Mouse (Mus musculus) myocyte (in vitro differentiated cells): ENCODE results near the gene Gpr61. TPM values are rescaled to one million over a fixed set of nuclear protein-coding genes. Genes with fewer than 3 reads are reported as not detected.

Source experiments
- H3K27me3 ChIP-seq: one replicate; pipeline ENCODE4 v1.6.1; 2011; ENCODE audit not compliant: control insufficient read depth, insufficient read depth, insufficient read length
- H3K36me3 ChIP-seq: one replicate; pipeline ENCODE4 v1.6.1; 2011; ENCODE audit not compliant: control insufficient read depth, insufficient read depth
- H3K4me2 ChIP-seq: one replicate; pipeline ENCODE4 v1.6.1; 2011; ENCODE audit warnings: low read depth, control low read depth
- H3K4me3 ChIP-seq: one replicate; pipeline ENCODE4 v1.5.1; 2011; ENCODE audit warnings: mild to moderate bottlenecking, control low read depth, moderate library complexity
- H3K79me2 ChIP-seq: one replicate; pipeline ENCODE4 v1.6.1; 2011; ENCODE audit not compliant: control insufficient read depth, insufficient read depth
- H3ac ChIP-seq: one replicate; pipeline ENCODE4 v1.6.1; 2011; ENCODE audit not compliant: control insufficient read depth, insufficient read length
- CEBPB ChIP-seq: IDR thresholded peaks from 2 replicates; pipeline ENCODE4 v1.6.1; 2011; ENCODE audit warnings: mild to moderate bottlenecking, moderate library complexity; ENCODE audit not compliant: poor library complexity, insufficient read depth, severe bottlenecking
- E2F4 ChIP-seq: IDR thresholded peaks from one replicate; pipeline ENCODE4 v1.6.1; 2011; ENCODE audit warnings: mild to moderate bottlenecking, control low read depth, moderate library complexity; ENCODE audit not compliant: insufficient read depth
- MAX ChIP-seq: IDR thresholded peaks from one replicate; pipeline ENCODE4 v1.6.1; 2011; ENCODE audit warnings: low read depth, mild to moderate bottlenecking, control low read depth
- MYOD1 ChIP-seq, 3 experiments: IDR thresholded peaks; one replicate each; pipeline ENCODE4 v1.6.1; 2011; ENCODE audit warnings: control low read depth in 2 of 3, low read depth in 2 of 3, mild to moderate bottlenecking in 2 of 3, moderate library complexity in 1 of 3; ENCODE audit not compliant: insufficient read length in 2 of 3, control insufficient read depth in 1 of 3
- MYOG ChIP-seq, 3 experiments: IDR thresholded peaks; one replicate each; pipeline ENCODE4 v1.6.1; 2011; ENCODE audit warnings: control low read depth in 2 of 3, low read depth in 2 of 3, mild to moderate bottlenecking in 2 of 3; ENCODE audit not compliant: insufficient read length in 2 of 3, control insufficient read depth in 1 of 3, insufficient read depth in 1 of 3
- POLR2A ChIP-seq: IDR thresholded peaks from one replicate; pipeline ENCODE4 v1.6.1; 2011; ENCODE audit warnings: low read depth, mild to moderate bottlenecking, control low read depth, moderate library complexity; ENCODE audit not compliant: insufficient read length
- POLR2AphosphoS2 ChIP-seq: IDR thresholded peaks from one replicate; pipeline ENCODE4 v1.6.1; 2011; ENCODE audit warnings: low read depth, control low read depth; ENCODE audit not compliant: insufficient read length
- REST ChIP-seq: IDR thresholded peaks from one replicate; pipeline ENCODE4 v1.6.1; 2011; ENCODE audit warnings: mild to moderate bottlenecking, control low read depth, moderate library complexity; ENCODE audit not compliant: insufficient read depth, insufficient read length
- SRF ChIP-seq: IDR thresholded peaks from one replicate; pipeline ENCODE4 v1.6.1; 2011; ENCODE audit warnings: low read depth; ENCODE audit not compliant: control insufficient read depth, insufficient read length
- TCF12 ChIP-seq: IDR thresholded peaks from one replicate; pipeline ENCODE4 v1.6.1; 2011; ENCODE audit warnings: mild to moderate bottlenecking, control low read depth; ENCODE audit not compliant: poor library complexity, insufficient read depth, severe bottlenecking
- TCF3 ChIP-seq: IDR thresholded peaks from one replicate; pipeline ENCODE4 v1.6.1; 2011; ENCODE audit warnings: low read depth, control low read depth; ENCODE audit not compliant: insufficient read length
- USF1 ChIP-seq: IDR thresholded peaks from one replicate; pipeline ENCODE4 v1.6.1; 2011; ENCODE audit warnings: low read depth, mild to moderate bottlenecking, control low read depth, moderate library complexity
- polyA plus RNA-seq: library from polyadenylated mRNA; unstranded; fragments of >200 nt; fragmentation: generic; extraction: Trizol; gene quantifications from one replicate; pipeline ENCODE4 v1.2.1, GENCODE M21; 2012; ENCODE audit warnings: missing spikeins

Gpr61 gene
- polyA plus RNA-seq, 1 experiment: 0.06 TPM

DNA sequence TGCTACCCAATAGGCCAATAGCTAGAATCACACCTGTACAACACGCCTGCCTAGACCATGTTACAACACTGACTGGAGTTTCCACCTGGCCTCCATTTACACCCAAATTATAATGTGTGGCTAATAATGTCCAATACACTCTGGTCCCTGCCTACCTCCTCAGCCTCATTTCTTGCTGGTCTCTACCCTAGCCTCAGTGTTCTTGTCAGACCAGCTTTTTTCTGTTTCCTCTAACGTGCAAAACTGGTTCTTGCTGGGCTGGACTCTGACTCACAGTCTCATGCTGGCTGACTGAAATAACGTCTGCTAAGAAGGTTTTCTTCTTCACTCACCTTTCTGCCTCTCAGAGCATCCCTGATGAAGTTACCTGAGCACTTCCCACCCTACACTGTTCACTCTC is 28.4 kb downstream of the Gpr61 start:
- H3ac ChIP-seq: no peak overlapping the region

DNA sequence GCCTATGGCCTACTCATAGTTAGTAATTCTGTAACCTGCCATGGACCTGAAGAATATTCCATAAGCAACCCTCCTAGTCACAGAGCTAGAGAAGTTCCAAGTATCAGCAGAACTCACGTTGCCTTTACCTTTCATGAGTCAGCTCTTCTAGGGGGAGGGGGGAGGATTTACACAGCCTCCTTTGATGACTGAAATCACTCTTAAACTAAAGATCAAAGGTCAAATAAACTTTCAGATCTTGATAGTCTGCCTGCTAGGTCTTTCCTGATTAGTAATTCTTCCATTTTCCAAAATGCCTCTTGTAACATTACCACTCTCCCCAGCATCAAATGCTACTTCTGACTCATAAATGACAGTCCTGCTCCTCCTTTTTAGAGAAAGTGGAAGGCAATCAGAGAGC is 30.6 kb downstream of the Gpr61 start:
- H3K36me3 ChIP-seq: peaks cover 22% of the 10 kb centered on the region
- H3K4me2 ChIP-seq: no peak overlapping the region
- no peak overlapping the region for H3K4me3 ChIP-seq
- H3K79me2 ChIP-seq: peaks cover 47% of the 10 kb centered on the region
- no peak overlapping the region for H3ac ChIP-seq
- no peaks in the 10 kb centered on the region for H3K27me3 ChIP-seq
- no peak for TF ChIP-seq POLR2AphosphoS2
- TF ChIP-seq E2F4: no peak
- no peak for TF ChIP-seq TCF3
- no peak for TF ChIP-seq MYOD1 (IDR thresholded peaks at IDR 0.05; ENCODE audit: control insufficient read depth in 1 of 3, insufficient read length in 2 of 3, low read depth in 2 of 3)
- no peak for TF ChIP-seq MAX
- TF ChIP-seq SRF: no peak
- TF ChIP-seq USF1: no peak
- no peak for TF ChIP-seq REST
- no peak for TF ChIP-seq POLR2A
- TF ChIP-seq MYOG (IDR thresholded peaks at IDR 0.05; ENCODE audit: control insufficient read depth in 1 of 3, insufficient read depth in 1 of 3, insufficient read length in 2 of 3, low read depth in 2 of 3): no peak
- TF ChIP-seq CEBPB: no peak
- no peak for TF ChIP-seq TCF12

More for the DNA sequence above, 28.4 kb downstream of the Gpr61 start:
- no peak for TF ChIP-seq SRF
- TF ChIP-seq POLR2AphosphoS2: no peak
- no peak for TF ChIP-seq TCF3
- TF ChIP-seq MAX: no peak
- no peak for TF ChIP-seq MYOD1 (IDR thresholded peaks at IDR 0.05; ENCODE audit: control insufficient read depth in 1 of 3, insufficient read length in 2 of 3, low read depth in 2 of 3)
- TF ChIP-seq CEBPB: no peak
- TF ChIP-seq MYOG (IDR thresholded peaks at IDR 0.05; ENCODE audit: control insufficient read depth in 1 of 3, insufficient read depth in 1 of 3, insufficient read length in 2 of 3, low read depth in 2 of 3): no peak
- no peak for TF ChIP-seq USF1
- TF ChIP-seq POLR2A: no peak
- TF ChIP-seq E2F4: no peak
- no peak for TF ChIP-seq TCF12
- TF ChIP-seq REST: no peak
- Histone ChIP-seq H3K4me3 (no peak overlapping the region), H3K36me3 (peaks cover 16% of the 10 kb centered on the region), H3K27me3 (no peaks in the 10 kb centered on the region), H3K79me2 (peaks cover 69% of the 10 kb centered on the region), H3K4me2 (no peak overlapping the region)

DNA sequence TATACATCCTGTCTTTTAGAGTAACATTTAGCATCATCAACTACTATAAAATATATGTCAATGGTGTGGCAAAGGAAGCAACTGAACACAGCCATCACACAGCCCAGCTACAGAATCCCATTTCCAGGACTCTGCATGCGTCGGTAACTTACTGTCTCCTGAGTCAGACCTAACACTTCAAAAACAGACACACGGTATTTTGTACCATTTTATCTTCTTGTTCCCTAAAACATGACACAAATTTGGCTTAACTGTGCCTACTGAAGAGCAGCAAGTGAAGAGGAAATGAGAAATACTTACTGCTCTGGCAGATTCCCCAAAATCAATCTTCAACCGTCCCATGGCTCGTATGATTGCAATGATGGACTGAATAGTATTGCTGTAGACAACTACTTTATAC is 31.4 kb downstream of the Gpr61 start:
- Histone ChIP-seq H3ac (no peak overlapping the region), H3K36me3 (peaks cover 22% of the 10 kb centered on the region), H3K79me2 (peaks cover 38% of the 10 kb centered on the region), H3K27me3 (no peaks in the 10 kb centered on the region), H3K4me2 (no peak overlapping the region), H3K4me3 (no peak overlapping the region)
- TF ChIP-seq MYOD1 (IDR thresholded peaks at IDR 0.05; ENCODE audit: control insufficient read depth in 1 of 3, insufficient read length in 2 of 3, low read depth in 2 of 3) (no peak), REST (no peak), USF1 (no peak), POLR2AphosphoS2 (no peak), CEBPB (no peak), TCF3 (no peak), MAX (no peak), SRF (no peak), POLR2A (no peak), E2F4 (no peak)

DNA sequence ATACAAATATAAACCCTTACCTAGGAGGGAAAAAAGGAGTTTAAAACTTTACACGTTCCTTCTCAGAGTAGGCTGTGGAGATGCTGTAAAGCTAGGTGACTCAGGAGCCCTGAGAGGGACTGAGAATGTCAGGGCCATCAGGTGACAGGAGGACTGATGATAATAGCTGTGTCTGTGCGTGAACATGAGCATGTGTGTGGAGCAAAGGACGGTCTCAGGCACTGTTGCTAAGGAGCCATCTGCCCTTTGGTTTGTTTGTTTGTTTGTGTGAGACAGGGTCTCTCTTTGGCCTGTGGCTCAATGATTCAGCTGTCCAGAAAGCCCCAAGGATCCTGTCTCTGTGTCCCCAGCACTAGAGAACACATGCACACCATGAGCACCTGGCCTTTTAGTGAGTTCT is 33.6 kb downstream of the Gpr61 start:
- Histone ChIP-seq H3K36me3 (peaks cover 30% of the 10 kb centered on the region), H3K27me3 (no peaks in the 10 kb centered on the region), H3ac (no peak overlapping the region), H3K79me2 (peaks cover 18% of the 10 kb centered on the region), H3K4me3 (no peak overlapping the region), H3K4me2 (no peak overlapping the region)
- no peak for TF ChIP-seq USF1
- no peak for TF ChIP-seq TCF12
- no peak for TF ChIP-seq REST
- no peak for TF ChIP-seq POLR2AphosphoS2
- TF ChIP-seq CEBPB: no peak
- no peak for TF ChIP-seq POLR2A
- TF ChIP-seq TCF3: no peak
- no peak for TF ChIP-seq E2F4
- no peak for TF ChIP-seq MYOG (IDR thresholded peaks at IDR 0.05; ENCODE audit: control insufficient read depth in 1 of 3, insufficient read depth in 1 of 3, insufficient read length in 2 of 3, low read depth in 2 of 3)
- TF ChIP-seq SRF: no peak
- no peak for TF ChIP-seq MAX
